Mouse (Mus musculus) limb, embryonic 14.5 days (tissue): ENCODE measurements at regions not wholly inside any gene's neighbourhood (a gene's known extent, or its start where the extent isn't known, plus 50 kb on each side); places are given as distances from the start of the nearest gene placed in this dataset.

ENCODE experiments used
- ATAC-seq: fragments of 200-750 bp; cut with Nextera tagmentation; 2 replicates; pipeline ENCODE4 v1.8.0; 2017; ENCODE audit warnings: low read depth, moderate number of reproducible peaks, moderate TSS enrichment; ENCODE audit not compliant: low FRiP score
- DNase-seq: peaks from one replicate; pipeline ENCODE4 v3.0.0-alpha.2; 2015; ENCODE audit warnings: low spot score
- H3K27ac ChIP-seq: fragments of 300-500 bp; sonication (generic); replicated peaks from 2 replicates; pipeline ENCODE4 v1.5.1; 2014; ENCODE audit warnings: low read depth, mild to moderate bottlenecking, low read length, moderate library complexity, mixed read lengths
- H3K27me3 ChIP-seq: fragments of 300-500 bp; sonication (generic); 2 replicates; pipeline ENCODE4 v1.6.1; 2014; ENCODE audit warnings: low read length, mixed read lengths; ENCODE audit not compliant: control insufficient read depth, insufficient read depth
- H3K36me3 ChIP-seq: fragments of 300-500 bp; sonication (generic); 2 replicates; pipeline ENCODE4 v1.6.1; 2014; ENCODE audit warnings: mild to moderate bottlenecking, low read length, moderate library complexity, mixed read lengths; ENCODE audit not compliant: control insufficient read depth, insufficient read depth
- H3K4me1 ChIP-seq: fragments of 300-500 bp; sonication (generic); 2 replicates; pipeline ENCODE4 v1.6.1; 2014; ENCODE audit warnings: antibody characterized with exemption, low read length, mixed read lengths; ENCODE audit not compliant: control insufficient read depth, insufficient read depth
- H3K4me2 ChIP-seq: fragments of 300-500 bp; sonication (generic); replicated peaks from 2 replicates; pipeline ENCODE4 v1.6.1; 2014; ENCODE audit warnings: low read depth, mild to moderate bottlenecking, low read length, moderate library complexity; ENCODE audit not compliant: severe bottlenecking
- H3K4me3 ChIP-seq: fragments of 300-500 bp; sonication (generic); replicated peaks from 2 replicates; pipeline ENCODE4 v1.5.1; 2014; ENCODE audit warnings: low read length
- H3K9ac ChIP-seq: fragments of 300-500 bp; sonication (generic); 2 replicates; pipeline ENCODE4 v1.6.1; 2014; ENCODE audit warnings: mild to moderate bottlenecking, low read depth, low read length, moderate library complexity; ENCODE audit not compliant: severe bottlenecking
- H3K9me3 ChIP-seq: fragments of 300-500 bp; sonication (generic); 2 replicates; pipeline ENCODE4 v1.6.1; 2016; ENCODE audit warnings: low read length; ENCODE audit not compliant: control insufficient read depth
- POLR2A ChIP-seq: fragments of 200-500 bp; IDR thresholded peaks from 2 replicates; pipeline ENCODE4 v1.8.0; 2012; ENCODE audit warnings: inconsistent platforms, mild to moderate bottlenecking, moderate library complexity, borderline replicate concordance; ENCODE audit not compliant: insufficient read depth, insufficient read length; ENCODE audit errors: extremely low read depth
- WGBS: fragments of 180-500 bp; shearing (Covaris S2); extraction: QIAGEN DNeasy Blood & Tissue Kit; methylation state at CpG from one replicate; pipeline ENCODE4 v1.1.7; 2014; 5-methylcytosine and 5-hydroxymethylcytosine counted together

DNA sequence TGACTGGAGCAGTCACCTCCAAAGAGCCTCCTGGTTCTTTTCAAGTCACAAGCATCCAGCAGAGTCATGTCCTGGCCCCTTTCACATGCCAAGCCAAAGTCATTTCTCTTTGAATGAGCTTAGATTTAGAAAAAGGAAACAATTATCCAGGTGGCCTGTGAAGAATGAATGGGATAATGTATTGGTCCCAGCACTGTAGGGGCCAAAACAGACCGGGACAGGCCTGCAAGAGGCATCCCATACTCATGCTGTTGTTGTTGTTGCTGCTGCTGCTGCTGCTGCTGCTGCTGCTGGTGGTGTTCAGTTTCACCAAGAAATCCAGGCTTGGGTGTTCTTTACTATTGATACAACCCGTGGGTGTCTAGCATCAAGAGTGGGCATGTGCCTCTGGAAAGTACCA, 113.1 kb upstream of the Mgme1 start:
- no peak for ATAC-seq
- Histone ChIP-seq H3K27ac (no peak overlapping the region), H3K36me3 (no peaks in the 10 kb centered on the region), H3K9me3 (no peaks in the 10 kb centered on the region), H3K27me3 (no peaks in the 10 kb centered on the region), H3K9ac (no peak overlapping the region), H3K4me3 (no peak overlapping the region), H3K4me1 (peaks cover 48% of the 10 kb centered on the region), H3K4me2 (no peak overlapping the region)
- no peak for DNase-seq
- WGBS = 18% methylated on average over 2 of the region's 2 CpGs
- no peak for TF ChIP-seq POLR2A

DNA sequence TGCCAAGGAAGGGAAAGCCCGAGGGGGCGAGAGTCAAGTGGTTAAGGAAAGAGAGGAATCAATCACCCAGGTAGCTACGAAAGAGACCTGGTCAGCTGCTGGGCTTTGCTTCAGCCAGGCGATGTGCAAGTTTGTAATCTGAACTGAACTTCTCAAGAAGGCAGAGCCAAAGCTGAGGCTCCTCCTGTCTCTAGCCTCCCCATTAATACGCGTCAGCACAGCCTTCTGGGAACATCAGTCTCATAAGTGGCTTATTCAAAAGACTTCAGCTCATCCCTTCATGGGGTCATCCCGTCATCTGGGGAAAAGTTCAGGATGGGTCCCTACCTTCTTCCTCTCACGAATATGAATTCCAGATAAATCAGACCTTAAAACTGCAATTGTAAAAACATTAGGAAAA, 112.2 kb upstream of the Mgme1 start:
- Histone ChIP-seq H3K36me3 (no peaks in the 10 kb centered on the region), H3K27ac (peak overlapping the region; percentile 55), H3K9me3 (no peaks in the 10 kb centered on the region), H3K27me3 (no peaks in the 10 kb centered on the region), H3K9ac (no peak overlapping the region), H3K4me1 (peaks cover 52% of the 10 kb centered on the region), H3K4me3 (no peak overlapping the region), H3K4me2 (no peak overlapping the region)
- TF ChIP-seq POLR2A = no peak
- WGBS = 55% methylated on average over 8 of the region's 8 CpGs
- ATAC-seq = no peak
- DNase-seq = peak; percentile 43

DNA sequence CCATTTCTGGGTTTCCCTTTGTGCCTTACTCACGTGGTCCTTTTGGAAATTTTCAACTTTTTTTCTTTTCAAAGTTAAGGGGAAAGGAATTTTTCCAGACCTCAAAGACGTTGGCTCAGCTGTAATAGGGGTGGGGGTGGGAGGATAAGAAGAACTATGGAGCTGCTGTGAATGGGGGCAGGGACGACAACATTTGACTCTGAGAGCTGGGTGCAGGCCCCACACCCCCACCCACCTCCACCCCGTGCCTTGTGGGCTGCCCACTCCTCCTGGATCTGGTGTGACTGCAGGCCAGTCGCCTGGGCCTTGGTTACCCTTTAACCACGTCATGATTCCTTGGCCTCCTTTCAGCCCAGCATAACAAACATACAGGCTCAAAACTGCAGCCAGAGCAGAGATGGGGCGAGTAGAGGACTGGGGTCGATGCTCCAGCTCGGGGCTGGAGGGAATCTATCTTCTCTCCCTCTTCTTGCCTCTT, 110.6 kb upstream of the Mgme1 start:
- H3K4me2 ChIP-seq = peak overlapping the region; percentile 33
- TF ChIP-seq POLR2A = no peak
- 22% methylated on average over 9 of the region's 9 CpGs for WGBS
- H3K36me3 ChIP-seq = no peaks in the 10 kb centered on the region
- H3K27ac ChIP-seq = peak overlapping the region; percentile 97
- peak; percentile 62 for DNase-seq
- ATAC-seq = peak; percentile 50
- H3K4me1 ChIP-seq = peaks cover 64% of the 10 kb centered on the region
- peak overlapping the region; percentile 40; the same call in 1 of the 2 replicates for H3K9ac ChIP-seq
- H3K4me3 ChIP-seq = no peak overlapping the region
- H3K9me3 ChIP-seq = no peaks in the 10 kb centered on the region
- no peaks in the 10 kb centered on the region for H3K27me3 ChIP-seq

DNA sequence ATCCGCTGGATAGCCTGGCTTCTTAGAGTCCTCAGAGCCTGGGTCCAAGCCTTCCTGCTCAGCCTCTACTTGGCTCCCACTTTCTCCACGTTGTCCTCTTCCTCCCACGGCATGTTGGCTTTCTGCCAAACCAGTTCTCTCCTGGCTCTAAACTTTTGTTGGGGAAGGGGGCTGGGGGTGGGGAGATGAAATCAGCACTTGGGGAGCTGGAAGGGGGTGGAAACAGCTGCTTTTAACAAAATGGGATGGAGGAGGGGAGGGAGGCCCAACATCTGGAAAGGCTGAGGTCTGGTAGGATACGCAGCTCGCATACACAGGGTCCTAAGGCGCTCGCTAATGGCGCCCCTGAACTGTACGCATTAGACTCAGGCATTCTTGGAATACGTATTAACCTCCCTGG, 110.0 kb upstream of the Mgme1 start:
- ATAC-seq = peak; percentile 80
- H3K9ac ChIP-seq = no peak overlapping the region
- H3K27me3 ChIP-seq = no peaks in the 10 kb centered on the region
- no peak for TF ChIP-seq POLR2A
- peaks cover 64% of the 10 kb centered on the region for H3K4me1 ChIP-seq
- peak overlapping the region; percentile 97 for H3K27ac ChIP-seq
- 6% methylated on average over 10 of the region's 10 CpGs for WGBS
- H3K9me3 ChIP-seq = no peaks in the 10 kb centered on the region
- H3K4me2 ChIP-seq = peak overlapping the region; percentile 33
- H3K36me3 ChIP-seq = no peaks in the 10 kb centered on the region
- DNase-seq = peak; percentile 95
- no peak overlapping the region for H3K4me3 ChIP-seq

DNA sequence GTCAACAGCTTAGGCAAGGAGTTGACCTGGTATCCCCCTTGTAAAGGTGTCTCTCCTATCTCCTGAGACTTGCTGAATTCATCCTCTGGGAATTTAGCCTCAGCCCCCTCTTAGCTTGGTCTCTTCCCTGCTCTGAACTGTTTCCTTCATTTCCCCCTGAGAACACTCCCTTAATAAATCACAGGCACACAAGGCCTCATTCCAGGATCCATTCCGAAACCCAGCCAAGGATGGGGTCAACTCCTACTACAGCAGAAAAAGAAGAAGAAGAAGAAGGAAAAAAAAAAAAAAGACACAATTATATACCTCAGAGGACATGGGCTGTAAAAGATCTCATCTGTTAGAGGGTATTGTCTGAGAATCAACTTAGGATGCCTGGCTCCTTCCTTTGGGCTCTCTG, 108.6 kb upstream of the Mgme1 start:
- Histone ChIP-seq H3K4me3 (no peak overlapping the region), H3K36me3 (no peaks in the 10 kb centered on the region), H3K9ac (no peak overlapping the region), H3K9me3 (no peaks in the 10 kb centered on the region), H3K4me2 (no peak overlapping the region), H3K27me3 (no peaks in the 10 kb centered on the region), H3K4me1 (peaks cover 68% of the 10 kb centered on the region), H3K27ac (peak overlapping the region; percentile 20; the same call in 1 of the 2 replicates)
- peak; percentile 21 for DNase-seq
- 38% methylated on average over 1 of the region's 1 CpGs for WGBS
- no peak for ATAC-seq
- no peak for TF ChIP-seq POLR2A

DNA sequence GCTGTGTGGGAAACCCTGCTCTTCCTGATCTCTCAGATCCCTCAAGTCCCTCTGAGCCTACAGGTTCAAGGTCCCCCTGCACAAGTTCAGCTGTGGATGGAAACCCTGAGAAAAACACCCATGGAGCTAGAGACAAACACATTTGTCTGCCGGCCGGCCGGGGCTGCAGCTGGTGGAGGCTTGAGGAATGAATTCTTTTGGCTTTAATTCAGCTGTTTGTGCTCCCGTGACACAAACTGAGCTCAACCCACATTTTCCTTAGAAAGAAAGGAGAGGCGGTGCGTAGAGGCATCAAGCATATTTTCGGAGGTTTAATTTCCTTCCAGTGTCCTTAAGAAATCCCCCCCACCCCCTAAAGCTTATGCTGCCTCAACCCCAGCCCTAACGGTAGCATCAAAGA, 106.4 kb upstream of the Mgme1 start:
- Histone ChIP-seq H3K4me3 (peak overlapping the region; percentile 64), H3K4me2 (peak overlapping the region; percentile 75), H3K9ac (peak overlapping the region; percentile 39), H3K9me3 (no peaks in the 10 kb centered on the region), H3K36me3 (no peaks in the 10 kb centered on the region), H3K4me1 (peaks cover 52% of the 10 kb centered on the region), H3K27ac (peak overlapping the region; percentile 97), H3K27me3 (no peaks in the 10 kb centered on the region)
- peak; percentile 5; the same call in 1 of the 2 replicates for ATAC-seq
- peak; percentile 83 for DNase-seq
- WGBS = 3% methylated on average over 8 of the region's 8 CpGs
- no peak for TF ChIP-seq POLR2A
